Mouse (Mus musculus) bone marrow macrophage, adult 2 months (primary cell): ENCODE measurements around the gene Mdm4.

Experiments used
- CTCF ChIP-seq: IDR thresholded peaks from 2 replicates; pipeline ENCODE4 v1.5.1; 2012; ENCODE audit warnings: low read depth, mild to moderate bottlenecking, low read length, moderate library complexity
- POLR2A ChIP-seq: IDR thresholded peaks from 2 replicates; pipeline ENCODE4 v1.6.1; 2012; ENCODE audit warnings: mild to moderate bottlenecking, low read depth, low read length, borderline replicate concordance

DNA sequence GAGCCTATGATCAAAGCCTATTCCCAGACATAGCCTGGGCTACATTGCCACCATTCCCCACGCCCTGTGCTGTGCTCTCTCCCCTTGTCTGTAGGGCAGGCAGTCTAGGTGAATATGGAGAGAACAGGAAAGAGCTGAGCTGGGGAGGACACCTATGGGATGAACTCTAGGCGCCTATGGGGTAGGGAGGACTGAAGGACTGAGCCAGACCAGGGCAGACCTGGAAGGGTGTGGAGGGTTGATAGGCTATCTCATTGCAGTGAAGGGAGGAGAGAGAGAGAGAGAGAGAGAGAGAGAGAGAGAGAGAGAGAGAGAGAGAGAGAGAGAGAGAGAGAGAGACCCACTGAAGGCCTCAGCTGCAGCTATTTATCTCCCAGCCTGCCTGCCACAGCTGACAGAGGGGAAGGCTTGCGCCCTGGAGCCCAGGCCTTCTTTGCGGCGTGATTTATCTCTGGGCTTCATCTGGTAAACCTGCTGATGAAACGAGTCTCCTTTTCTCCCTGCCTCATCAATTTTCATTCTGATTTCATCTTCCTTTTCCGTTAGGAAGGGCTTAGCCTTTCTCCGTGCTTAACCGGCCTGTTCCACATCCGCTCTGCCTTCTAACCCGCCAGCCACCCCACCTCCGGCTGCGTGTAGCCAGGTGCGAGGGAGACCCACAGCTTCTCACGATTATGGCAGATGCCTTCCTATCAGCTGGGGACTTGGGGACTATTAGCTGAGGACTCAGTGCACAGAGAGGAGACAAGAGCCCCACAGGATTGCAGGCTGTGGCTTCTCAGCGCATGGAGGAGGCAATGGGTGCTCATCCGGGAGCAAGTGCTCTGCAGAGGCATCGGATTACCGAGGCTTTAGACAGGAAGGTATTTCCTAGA, 102.1 kb downstream of the Mdm4 start:
- TF ChIP-seq CTCF (no peak), POLR2A (no peak)
